Mouse (Mus musculus): ENCODE measurements around the gene Sucnr1.

Gene Sucnr1

DNA sequence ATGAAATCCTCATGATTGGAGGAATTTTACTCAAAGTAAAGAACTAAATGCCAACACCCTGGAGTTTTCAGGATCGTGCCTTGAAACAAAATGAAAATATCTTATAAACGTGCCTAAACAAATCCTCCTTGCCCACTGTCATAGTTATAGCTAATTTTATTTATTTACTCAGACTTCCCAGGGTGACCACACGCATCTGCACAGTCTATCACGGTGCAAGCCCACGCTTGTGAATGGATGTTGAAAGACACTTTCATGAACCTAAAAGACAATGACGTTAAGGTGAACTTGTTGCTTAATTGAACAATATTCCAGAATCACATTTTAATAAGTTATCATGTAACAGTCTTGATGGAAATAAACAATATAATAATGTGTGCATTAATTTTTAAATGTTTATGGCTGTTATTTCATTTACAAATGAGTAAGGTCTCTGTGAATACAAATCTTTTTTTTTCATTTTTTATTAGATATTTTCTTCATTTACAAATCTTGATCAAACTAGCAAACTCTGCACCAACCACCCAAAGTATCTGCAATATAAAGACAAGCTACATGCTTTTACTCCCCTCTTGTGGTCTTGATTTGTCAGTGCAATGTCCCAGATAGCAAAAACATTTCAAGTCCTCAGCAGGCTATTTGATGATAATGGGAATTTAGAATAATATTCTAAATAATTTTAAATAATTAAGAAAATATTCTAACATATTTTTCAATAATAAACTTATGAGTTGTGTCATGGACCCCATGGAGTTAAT is 30.4 kb downstream of the Sucnr1 start:
- no peak for DNase-seq (ENCODE audit: low spot score)

DNA sequence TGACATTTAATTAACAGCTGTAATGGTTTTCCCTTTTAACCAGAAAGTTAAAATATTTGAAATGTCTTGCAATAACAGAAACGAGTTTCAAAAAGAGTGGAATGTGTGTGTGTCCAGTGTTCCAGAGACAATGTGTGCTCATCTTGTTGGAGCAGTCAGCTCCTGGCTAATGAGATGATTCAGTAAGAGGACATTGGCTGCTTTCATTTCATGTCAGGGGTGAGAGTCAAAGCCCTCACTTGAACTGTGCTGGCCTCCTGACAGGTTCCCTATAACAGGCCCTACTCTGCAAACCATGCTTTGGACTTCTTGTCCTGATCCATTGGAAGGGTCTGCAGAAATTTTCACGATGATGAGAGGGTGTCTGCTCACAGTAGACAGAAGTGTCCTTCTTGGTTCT is 32.9 kb downstream of the Sucnr1 start:
- no peak for DNase-seq (ENCODE audit: low spot score)

DNA sequence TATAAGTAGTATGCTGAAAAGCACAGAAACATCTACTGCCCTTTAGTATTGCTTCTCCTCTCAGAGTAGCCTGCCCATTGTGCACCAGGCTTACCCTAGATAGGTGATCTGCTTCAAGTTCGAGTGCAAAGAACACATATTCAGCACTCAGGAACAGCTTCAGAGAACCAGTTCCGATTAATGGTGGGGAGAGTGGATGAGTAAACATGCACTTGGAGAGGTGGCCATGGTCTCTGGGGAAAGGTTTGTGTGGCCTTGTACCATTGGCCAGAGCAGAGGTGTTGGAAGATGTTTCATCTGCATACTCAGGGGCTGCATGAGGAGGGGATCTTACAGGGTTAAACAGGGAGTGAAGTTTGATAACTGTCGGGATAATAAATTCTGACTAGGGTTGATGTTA is 39.8 kb downstream of the Sucnr1 start:
- no peak for DNase-seq (ENCODE audit: low spot score)

DNA sequence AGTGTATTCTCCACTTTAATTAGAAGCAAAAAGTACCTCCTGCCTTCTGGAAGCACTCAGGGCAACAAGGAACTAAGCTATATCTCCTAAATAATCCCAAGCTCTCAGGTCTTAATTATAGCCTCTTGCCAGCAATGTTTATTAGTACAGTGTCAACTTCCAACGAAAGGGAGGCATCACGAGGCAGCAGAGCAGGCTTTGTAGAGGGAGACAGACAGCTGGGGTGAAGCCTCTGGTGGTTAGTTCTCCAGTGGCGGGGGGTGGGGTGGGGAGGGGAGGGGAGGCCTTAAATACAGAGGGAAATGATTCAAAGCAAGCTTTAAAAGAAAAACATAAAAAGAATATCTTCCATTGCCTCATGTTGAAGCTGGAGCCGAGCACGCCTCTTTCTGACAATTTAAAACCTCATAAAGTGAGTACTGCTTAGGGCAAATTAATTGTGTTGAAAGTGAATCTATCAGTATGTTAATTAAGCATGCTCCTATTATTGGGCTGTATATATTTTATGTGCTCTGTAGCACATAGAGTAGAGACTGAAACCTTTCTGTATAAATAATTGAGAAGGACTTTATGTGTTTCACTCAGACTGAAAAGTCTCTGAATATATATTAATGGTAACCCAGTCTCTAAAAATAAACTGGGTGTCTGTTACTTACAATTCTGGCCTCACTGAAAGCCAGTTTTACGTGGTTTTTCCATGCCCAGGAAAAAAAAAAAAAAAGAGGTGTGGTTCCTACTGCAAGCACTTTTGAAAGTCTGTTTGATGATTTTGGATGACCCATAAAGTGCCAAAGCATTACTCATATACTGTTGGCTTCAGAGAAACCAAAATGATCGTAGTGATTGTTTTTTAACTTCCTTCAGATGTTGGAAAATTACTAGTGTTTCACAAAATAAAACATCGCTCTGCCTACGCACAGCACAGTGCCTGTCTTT is 42.5 kb downstream of the Sucnr1 start:
- no peak for DNase-seq (ENCODE audit: low spot score)

DNA sequence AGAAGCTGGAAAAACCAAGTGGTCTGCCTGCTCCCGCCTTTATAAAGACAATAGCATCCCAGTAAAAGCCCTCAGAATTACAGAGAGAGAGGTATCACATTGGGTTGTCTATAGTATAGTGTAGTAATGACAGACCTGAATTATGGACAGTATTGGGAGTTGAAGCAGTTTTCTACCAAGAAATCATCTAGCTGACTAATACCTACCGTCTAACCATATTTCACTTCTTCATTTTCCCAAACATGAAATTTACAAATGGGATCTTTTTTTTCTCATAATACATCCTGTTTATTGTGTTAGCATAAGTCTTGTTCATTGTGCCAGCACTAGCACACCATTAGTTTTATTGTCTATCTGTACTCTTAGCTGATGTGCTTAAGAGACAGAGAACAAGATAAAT is 44.9 kb downstream of the Sucnr1 start:
- no peak for DNase-seq (ENCODE audit: low spot score)

DNA sequence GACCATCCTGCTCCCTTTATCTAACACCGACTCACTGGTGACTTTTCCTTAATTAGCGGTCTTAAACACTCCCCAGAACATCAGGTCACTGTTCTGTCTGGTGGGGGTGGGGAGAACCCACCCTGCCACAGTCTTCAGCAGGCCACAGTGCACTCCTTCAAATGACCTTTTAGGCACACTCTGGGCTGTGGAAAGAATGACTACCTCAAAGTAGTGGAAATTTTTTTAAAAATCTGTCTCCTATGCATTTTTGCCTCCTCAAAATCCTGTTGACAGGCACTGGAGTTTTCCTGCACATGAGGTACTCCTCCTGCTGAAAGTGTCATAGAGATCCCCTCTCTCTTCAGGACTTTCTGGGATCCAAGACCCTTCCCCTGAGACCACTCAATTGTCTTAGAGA is 46.6 kb downstream of the Sucnr1 start:
- DNase-seq (ENCODE audit: low spot score) = no peak

DNA sequence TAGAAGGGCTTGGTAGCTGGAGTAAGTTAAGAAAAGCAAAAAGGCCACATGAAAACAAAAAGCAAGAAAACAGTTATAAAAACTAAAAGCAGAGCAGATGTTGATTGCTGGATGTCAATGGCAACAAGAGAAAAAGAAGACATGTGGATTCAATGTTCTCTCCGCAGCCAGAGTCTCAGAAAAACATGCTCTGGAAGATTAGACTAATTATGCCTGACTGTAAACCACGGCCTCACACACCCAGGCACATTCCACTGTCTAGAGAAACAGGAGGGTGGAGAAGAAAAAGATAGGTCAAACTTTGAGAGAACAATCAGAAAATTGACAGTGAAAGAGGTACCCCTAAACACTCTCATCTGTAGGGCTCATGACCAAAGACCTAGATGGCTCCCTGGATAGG is 54.1 kb downstream of the Sucnr1 start:
- DNase-seq (ENCODE audit: low spot score) = no peak
